Mouse (Mus musculus): ENCODE results near the gene Iqch.
A peak's percentile ranks its signal among the peaks of the same experiment; 100 is the strongest.

Iqch gene

DNA sequence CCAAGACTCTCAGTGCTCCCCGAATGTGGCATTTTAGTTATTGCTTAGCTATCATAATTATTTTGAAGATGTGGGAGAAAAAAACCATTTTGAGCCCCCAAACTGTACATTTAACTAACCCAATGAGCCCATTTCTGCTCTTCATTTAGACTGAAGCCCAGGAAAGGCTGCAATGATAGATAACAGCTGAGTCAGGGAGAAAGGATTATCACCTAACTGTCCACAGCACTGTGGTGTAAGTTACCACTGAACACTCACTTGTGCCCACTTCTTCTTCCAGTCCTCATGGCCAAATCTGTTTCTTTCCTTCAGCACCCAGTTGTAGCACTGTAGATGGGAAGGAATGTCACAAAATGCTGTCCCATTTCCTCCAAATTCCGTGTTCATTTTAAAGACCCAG lies 106.5 kb downstream of the Iqch start:
- no peak for DNase-seq (ENCODE audit: low spot score in 2 of 2)

DNA sequence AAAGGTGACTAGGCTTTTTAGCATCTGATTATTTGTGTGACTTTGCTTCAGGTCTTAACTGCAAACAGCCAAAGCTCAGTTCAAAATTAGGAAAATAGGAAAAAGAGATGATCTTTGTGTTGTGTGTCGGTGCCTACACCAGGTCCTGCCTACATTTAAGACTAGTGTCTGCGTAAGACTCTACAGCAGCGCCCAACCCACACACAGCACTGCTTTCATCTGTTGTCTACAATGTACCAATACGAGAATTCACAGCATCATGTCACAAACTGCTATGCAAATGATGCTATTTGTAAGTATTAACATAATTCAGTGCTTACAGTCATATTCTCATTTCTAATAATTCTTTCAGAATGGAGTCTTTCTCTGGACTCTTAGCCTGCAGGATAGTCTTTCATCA lies 108.5 kb downstream of the Iqch start:
- DNase-seq (ENCODE audit: low spot score in 2 of 2) = no peak

DNA sequence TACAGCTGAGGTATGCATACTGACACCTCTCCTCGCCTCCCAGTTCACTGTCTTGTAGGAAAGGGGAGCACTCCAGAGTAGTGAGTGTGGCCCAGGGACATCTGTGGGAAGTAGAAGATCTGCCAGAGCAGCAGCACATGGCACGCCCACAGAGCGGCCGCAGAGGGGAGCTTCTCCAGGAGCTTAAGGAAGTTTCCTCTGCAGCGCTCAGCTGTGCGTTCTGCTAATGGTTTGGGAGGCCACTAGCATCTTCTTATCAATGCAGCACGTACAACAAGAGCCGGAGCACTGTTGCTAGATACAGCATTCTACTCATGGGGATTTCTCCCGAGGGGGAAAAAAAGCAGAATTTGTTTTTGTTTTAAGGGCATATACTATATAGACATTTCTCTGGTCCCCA lies 110.0 kb downstream of the Iqch start:
- DNase-seq (ENCODE audit: low spot score in 2 of 2) = no peak

DNA sequence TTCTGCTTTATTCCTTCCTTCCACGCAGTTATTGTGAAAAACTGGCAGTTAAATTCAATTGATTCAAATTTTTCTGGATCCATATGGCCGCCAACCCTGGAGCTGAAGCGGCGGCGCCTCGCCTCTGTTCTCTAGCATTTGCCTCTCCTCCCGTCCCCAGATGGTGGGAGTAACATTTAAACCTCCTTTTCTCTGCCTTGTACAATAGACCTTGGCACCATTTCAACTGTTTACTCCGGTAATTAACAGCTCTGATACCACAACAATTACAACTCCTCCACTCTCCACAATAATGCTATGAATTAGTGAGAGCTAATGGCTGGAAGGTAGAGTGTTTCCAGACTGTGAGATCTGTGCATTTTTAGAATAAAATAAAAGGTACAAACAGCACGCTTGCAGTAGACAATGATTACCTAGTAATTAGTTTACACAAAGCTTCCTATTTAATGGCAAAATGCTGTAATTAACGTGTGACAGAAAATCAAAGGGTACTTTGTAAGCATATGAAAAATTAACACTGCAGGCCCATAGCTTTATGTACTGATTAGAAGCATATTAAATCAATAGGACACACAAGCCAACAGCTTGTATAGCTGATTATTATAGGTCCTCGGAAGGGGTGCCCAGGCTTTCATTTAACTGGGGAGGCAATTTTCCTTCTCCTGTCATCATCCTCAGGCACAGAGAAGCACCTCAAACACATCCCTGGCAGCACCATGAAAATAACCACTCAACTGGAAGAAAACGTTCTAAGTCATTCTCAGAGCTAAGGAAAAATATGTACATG lies 111.6 kb downstream of the Iqch start:
- no peak for DNase-seq (ENCODE audit: low spot score in 2 of 2)

DNA sequence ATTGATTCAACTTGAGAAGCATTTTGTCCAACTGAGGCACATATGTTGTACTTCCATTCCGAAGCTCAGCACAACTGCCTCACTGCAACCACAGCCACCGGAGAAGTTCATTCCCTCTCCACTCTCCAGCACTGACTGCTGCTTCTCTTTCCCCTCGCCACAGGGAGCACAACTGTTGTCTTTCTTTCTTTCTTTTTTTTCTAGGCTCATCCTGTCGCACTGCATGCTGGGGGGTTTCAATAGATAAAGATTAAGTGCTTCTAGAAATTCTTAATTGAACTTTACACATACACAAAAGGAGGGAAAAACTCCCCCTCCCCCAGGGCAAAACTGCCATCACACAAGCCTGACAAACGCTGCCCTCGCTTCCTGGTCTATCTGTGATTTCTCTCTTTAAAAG lies 113.1 kb downstream of the Iqch start:
- DNase-seq (ENCODE audit: low spot score in 2 of 2) = no peak

DNA sequence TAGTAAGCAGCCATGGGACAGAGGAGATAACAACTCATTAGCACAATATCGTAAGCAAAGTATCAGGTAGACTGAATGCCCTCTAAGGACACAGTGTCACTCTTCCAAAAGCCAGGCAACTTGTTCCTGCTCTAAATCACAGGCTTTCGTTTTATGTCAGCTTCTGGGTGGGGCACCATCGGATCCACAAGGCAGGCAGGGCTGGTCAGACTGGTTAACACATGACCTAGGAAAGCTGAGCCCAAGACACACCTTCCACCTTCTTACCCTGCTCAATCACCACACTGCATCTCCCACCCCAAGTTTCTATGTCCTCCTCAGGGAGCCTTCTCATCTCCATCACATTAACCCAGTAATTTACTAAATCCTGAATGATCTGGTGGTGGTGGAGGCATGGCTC lies 136.7 kb downstream of the Iqch start:
- no peak for DNase-seq (ENCODE audit: low spot score in 2 of 2)

DNA sequence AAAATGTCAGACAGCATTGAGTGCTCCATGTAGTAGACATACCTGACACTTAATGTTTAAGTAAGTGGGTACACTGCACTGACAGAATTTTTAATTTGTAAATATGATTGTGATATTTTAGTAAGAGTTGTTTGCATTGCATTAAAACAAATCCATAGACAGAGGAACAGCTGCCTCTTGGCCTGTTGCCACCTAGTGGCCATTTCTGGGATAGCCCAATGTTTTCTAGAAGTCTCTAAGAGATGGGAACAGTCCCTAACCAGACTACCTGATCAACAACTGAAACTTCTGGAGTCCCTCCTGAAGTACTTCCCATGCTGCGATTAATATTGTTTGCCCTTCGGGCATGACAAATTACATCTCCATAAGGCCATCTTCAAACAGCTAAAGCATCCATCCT lies 140.0 kb downstream of the Iqch start:
- peak; percentile 57 to 83 for DNase-seq (ENCODE audit: low spot score in 2 of 2)

DNA sequence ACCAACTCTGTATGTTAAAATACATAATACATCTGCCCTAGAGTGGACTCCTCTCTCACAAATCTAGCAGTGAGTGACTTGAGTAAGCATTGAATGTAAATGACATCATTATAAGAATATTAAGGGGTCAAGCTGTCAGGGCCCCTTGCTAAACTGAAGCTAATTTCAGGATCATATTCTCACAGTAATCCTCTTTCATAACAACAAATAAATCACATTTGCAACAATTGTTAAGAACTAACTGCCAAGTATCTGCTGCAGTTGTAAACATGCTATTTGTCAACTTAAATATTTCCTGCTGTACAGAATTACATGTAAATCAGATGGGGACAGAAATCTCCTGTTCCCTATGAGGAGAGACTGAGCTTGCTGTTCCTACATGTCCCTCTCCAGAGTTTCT lies 145.9 kb downstream of the Iqch start:
- DNase-seq (ENCODE audit: low spot score in 2 of 2) = no peak

DNA sequence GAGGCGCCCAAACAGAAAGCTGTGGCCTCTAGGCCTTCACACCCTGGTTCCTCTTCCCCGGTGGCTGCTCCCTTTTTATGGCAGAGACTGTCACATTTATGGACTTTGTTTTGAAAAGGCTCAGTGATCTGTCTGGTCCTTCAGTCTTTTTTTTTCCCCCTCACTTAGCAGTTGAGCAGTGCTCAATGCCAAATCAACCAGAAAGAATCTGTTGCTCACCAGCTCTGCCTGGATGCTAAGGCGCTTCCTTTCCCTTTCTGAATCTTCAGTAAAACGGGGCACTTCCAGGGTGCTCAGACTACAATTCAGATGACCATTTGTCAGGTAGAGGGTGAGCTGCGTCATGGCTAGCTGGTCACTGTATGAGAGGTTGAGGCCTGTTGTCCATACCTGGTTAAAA lies 148.0 kb downstream of the Iqch start:
- DNase-seq (ENCODE audit: low spot score in 2 of 2) = no peak

DNA sequence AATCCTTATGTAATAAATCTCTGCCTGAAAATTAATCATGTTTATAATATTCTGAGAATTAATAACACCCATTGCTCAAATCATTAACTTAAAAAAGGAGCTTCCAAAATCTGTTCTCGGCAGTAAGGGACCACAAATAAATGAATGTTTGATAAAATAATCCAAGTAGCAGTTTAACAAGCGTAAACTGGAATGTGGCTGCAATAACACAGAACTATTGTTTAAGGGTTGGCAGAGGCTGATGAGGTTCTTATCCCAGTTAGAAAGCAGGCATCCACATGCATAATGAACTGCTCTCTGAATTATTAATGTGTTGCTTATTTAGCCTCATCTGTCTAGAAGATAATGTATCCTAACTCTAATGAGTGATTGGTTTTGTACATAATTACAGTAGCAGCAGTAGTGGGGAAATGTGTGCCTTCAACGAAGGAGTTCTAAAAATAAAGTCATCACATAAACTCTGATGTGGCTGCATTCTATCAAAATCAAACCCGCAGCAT lies 151.7 kb downstream of the Iqch start:
- DNase-seq (ENCODE audit: low spot score in 2 of 2) = no peak

DNA sequence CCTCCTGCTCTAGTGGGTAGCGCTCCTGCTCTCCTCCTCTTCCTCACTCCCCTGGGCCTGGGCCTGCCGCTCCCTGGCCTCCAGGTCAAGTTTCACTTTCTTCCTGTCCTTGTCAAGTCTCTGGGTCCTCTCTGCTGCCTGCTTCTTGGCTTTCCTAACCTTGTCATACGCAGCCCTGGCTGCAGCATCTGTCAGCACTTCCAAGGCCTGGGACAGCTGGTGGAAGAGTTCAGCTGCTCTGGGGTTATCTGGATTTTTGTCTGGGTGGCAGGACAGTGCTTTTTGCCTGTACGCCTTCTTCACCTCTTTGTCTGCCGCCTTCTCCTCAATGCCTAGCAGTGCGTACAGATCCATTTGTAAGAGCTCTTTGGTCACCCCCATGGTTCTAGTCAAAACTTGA lies 158.6 kb downstream of the Iqch start:
- DNase-seq (ENCODE audit: low spot score in 2 of 2) = no peak

DNA sequence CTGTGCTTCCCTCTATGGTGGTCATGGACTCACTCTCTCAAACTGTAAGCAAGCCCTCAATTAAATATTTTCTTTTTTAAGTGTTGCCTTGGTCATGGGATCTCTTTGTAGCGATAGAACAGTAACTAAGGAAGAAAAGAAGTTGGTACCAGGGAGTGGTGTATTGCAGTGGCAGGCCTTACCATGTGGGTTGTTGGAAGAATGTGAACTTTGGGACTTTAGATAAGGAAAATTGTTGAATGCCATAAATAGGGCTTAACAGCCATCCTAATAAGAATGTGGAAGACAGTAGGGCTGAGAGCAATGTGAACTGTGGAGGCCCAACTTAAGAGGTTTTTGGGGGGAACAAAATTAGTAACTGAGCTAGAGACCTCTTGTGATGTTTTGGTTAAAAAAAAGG lies 171.6 kb downstream of the Iqch start:
- no peak for DNase-seq (ENCODE audit: low spot score in 2 of 2)

DNA sequence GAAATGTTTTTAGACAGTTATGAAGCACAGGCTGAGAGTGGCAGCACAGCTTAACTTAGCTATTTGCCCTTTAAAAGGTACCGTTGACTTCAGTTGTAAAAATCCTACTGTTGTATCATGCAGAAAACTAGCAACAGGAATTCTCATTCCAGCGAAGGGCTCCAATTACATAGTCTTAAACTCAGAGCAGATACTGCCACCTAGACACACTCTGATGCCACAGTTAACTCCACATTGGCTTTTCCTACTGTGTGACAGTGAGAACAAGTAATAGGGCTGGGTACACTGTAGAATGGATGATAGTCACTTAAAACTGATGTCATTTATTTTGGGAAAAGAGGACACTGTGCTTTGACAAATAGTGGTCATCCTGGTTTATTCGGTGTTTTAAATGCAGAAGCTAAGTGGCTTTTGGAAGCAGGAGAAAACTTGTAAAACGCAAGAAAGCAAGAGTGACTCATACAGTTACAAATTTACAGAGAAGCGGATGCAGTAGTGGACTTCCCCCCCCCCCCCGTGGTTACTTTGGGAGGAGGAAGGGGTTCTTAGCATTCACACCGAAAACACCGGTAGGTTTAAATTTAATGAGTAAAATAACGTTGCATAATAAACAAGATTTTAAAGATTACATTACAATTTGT lies 181.1 kb downstream of the Iqch start:
- no peak for DNase-seq (ENCODE audit: low spot score in 2 of 2)

DNA sequence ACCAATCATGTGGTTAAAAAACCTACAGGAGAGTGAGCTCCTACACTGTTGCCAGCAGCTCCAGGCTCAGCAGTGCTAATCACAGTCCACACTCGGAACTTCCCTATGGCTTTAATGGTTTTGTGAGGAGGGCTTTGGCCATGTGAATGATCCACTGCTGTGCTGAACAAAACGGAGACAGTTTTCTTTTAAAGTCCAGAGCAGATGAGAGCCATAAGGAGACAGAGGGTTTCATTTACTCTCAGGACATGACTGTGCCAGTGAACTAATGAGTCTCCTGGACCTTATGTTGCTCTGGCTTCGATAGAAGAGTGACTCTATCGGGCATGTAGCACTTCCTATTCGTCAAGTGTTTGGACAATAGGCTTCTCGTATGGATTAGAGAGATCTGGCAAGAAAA lies 181.9 kb downstream of the Iqch start:
- DNase-seq (ENCODE audit: low spot score in 2 of 2) = no peak

DNA sequence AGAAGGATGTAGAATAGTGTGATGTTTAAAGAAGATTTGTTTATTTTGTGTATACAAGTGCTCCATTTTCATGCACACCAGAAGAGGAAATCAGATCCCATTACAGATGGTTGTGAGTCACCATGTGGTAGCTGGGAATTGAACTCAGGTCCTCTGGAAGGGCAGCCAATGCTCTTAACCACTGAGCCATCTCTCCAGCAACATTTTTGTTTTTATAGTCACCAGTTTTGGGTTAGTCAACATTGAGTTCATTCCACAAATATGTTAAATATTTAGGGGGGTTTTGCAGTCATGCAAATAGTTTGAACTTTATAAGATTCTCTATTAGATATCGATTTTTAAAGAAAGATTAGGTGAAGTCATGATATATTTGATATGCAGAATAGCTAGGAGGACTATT lies 202.1 kb downstream of the Iqch start:
- no peak for DNase-seq (ENCODE audit: low spot score in 2 of 2)

DNA sequence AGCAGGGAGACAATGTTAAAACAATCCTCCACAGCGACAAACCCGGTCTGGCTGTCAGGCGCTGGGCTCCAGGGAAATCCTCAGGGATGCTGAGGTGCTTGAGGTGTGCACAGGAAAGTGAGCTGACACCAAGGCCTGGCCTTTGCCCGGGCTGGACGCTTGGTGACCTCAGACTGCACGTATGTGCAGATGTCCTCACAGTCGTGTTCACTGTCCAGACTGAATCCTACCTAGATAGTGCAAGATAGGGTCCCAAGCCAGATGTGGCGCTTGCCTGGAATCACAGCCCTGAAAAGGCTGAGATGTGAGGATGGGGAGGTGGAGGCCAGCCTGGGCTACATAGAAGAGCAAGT lies 202.9 kb downstream of the Iqch start:
- DNase-seq (ENCODE audit: low spot score in 2 of 2) = no peak

DNA sequence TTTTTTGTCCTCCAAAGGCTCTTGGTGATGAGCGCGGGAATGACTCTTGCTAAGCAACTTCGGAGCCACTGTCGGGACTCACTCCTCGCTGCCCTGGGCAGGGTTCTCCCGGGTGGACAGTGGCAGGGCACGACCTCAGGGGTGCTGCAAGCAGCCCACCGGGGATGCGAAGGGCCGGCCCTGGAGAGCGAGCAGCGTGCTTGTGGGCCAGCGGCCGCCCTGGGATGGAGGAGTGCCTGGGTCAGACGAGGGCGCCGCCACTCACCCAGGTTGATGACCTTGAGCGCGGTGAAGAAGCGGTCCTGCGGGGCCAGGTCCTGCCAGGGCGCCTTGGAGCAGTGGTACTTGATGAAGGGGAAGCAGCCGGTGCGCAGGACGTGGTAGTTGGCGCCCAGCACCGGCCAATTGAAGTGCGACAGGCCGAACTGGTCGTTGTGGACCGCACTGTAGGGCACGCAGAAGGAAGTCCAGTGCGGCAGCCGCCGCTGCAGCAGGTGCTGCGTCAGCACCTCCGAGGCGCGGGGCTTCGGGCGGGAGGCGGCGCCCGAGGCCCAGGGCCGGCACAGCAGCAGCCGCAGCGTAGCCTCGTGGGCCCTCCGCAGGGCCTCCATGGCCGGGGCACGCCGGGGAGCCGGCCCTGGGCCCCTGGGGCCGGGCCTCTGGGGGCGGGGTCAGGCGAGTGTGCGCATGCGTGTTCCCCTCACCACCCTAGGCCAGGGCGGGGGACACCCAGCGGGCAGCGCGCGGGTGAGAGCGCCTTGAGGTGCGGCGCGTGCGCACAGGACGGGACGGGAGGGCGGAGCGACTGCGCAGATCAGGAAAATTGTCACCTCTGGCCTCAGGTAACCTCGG lies 203.5 kb downstream of the Iqch start, which contains the start of gene 2300009A05Rik:
Gene 2300009A05Rik, minus strand, starts transcription at position 636 of the 852 bp plus-strand sequence.
- DNase-seq (ENCODE audit: low spot score in 2 of 2) = peak; percentile 93 to 96

DNA sequence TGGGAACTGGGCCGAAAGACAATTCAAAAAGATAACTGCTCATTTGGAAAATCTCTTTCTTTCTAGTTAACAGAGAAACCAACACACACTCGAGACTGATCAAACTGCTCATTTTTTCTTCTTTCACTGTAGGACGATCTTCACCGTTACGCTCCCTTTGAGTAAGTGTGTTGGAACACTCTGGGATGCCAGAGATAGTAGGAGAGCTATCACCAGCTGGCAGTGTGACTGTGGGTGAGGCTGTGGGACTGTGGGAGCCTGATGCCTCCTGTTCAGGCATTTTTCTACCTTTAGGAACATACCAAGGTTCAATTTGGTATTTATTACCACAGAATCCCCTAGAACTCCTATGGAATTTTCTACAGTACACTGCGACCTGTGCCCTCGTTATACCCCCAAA lies 206.7 kb downstream of the Iqch start:
- no peak for DNase-seq (ENCODE audit: low spot score in 2 of 2)

DNA sequence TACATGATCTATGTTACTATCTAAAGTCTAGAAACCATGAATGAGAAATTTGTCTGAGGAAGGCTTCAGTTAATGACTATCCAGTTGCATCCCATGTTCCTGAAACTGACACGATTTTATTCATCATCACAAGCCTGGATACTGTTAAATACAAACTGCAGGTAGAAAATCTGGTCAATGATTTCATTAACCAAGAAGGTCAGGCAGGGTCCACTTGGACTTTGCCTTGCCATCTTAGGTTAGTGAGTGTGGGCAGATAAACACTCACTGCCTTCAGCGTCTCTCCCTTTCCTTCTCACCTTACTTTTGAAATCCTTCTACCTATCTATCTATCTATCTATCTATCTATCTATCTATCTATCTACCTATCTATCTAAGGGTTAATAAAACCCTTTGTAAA lies 211.0 kb downstream of the Iqch start:
- no peak for DNase-seq (ENCODE audit: low spot score in 2 of 2)

DNA sequence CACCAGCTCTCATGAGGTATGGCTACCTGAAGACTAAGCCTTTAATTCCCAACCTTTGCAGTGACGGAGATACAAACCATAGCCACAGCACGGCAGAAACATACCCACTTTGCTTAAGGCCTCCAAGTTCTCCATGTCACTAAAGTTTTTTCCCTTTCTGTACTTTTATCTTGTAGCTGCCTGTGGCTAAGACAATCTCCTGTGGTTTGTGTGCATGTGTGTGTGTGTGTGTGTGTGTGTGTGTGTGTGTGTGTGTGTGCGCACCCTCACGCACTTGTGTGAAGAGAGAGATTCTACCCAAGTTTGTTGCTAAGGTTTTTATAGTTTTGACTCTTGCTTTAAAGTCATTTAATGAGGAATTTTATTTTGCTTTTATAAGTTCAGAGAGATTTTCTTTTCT lies 219.5 kb downstream of the Iqch start:
- DNase-seq (ENCODE audit: low spot score in 2 of 2) = no peak

DNA sequence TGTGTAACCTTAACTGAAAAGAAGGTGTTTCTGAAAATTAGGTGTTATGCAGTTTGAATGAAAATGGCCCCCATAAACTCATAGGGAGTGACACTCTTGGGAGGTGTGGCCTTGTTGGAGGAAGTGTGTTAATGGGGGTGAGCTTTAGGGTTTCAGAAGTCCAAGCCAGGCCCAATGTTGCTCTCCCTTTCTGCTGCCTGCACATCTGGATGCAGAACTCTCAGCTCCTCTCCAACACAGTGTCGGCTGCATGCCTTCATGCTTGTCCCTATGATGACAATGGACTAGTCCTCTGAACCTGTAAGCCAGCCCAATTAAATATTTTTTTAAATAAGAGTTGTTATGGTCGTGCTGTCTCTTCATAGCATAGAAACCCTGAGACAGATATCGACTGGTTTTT lies 222.0 kb downstream of the Iqch start:
- DNase-seq (ENCODE audit: low spot score in 2 of 2) = no peak

DNA sequence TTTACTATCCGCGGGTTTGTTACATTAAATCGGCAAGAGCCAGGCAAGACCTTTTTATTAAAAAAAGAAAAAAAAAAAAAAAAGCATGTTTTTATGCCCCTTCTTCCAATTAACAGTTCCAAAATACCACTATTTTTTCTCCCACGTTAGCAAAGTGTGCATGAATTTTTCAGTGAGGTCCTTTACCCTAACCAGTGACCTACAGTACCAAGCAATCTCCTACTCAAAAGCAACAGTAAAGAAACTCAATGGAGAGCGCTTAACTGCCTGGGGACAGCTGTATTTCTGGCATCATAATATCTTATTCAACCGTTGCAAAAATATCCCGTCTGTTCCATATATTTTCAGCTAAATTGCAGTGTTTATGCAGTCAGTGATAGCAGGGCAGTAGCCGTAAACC lies 224.1 kb downstream of the Iqch start:
- no peak for DNase-seq (ENCODE audit: low spot score in 2 of 2)

All from spleen, postnatal 10 days (tissue).